Mouse (Mus musculus): ENCODE results near the gene Robo4.

GRCm38 (mm10) chr9:37437772-37438735, 36.4 kb downstream of the Robo4 start:
- TF ChIP-seq POLR2A (IDR thresholded peaks at IDR 0.05; ENCODE audit: control insufficient read depth, extremely low read depth, insufficient read depth, low read length, poor library complexity) (no peak), CTCF (IDR thresholded peaks at IDR 0.05; ENCODE audit: borderline replicate concordance, control insufficient read depth, extremely low read depth, insufficient read depth, low read length, poor library complexity) (no peak)

All from thymus, adult 2 months (tissue).